Mouse (Mus musculus): ENCODE results near the gene Slc51a.

The Slc51a gene

GRCm38 (mm10) chr16:32487234-32488111, at the start of gene Slc51a:
Gene Slc51a (minus strand): TSS chr16:32487879.
- DNase-seq (ENCODE audit: low read depth, low spot score), result no peak

DNA sequence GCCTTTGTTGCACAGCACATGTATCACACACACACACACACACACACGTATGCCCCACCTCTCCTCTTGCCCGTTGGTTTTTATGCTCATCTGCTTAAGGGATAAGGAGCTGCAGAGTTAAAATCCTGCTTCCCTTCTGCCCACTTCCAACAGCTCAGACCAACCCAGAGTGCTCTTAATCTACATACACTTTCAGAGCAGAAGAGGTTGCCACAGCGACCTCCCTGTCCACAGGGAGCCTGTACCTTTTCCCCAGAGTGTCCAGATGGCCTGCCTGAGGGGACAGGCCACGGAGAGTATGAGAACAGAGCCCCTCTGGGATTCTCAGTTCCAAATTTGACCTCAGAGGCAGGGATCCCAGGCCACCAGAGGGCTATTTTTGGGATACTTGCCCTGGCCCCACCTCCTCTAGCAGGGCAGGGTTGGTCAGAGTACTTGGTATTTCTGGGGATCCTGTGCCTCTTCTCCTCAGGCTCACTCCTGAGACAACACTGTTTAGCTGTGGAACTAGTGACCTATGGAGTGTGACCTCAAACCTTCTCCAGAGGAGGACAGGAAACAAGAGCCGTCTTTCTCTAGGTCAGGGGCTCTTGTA, 47.6 kb upstream of the Slc51a start:
- DNase-seq (ENCODE audit: low read depth, low spot score), result peak; percentile 40

GRCm38 (mm10) chr16:32532878-32533826, 45.5 kb upstream of the Slc51a start:
- no peak for DNase-seq (ENCODE audit: low read depth, low spot score)

DNA sequence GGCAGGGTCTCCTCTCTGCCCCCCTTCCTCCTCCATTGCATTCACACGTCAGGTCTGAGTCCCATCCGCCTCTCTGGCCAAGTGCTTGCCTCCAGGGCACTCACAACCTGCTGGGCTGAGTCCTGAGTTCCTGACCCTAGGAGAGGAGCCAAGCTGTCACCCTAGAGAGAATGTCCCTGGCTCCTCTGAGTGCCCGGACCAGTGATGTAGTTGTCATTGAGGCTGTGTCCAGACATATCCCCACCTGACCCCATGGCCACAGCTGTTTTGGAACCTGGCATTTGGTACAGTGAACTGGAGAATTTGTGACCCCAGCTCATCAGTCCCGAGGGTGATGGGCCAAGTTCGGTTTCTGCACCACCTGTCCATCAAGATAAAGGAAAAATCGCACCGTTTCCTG, 39.2 kb upstream of the Slc51a start:
- no peak for DNase-seq (ENCODE audit: low read depth, low spot score)

DNA sequence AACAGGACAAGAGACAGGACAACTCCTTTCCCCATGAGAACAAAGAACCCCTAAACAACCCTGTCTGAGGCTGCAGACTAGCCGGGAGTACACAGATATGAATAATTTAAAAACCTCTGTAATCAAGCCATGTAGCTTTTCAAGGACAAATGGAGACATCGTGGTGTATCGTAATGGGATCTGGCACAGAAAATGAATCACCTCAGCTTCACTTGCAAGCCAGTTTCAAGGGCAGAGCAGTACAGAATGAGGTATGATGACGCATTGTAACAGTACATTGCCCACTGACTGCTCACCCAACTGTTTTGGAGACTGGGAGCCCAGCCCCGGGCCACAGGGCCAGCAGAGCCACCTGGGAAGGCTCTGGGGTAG, 36.6 kb upstream of the Slc51a start:
- no peak for DNase-seq (ENCODE audit: low read depth, low spot score)

DNA sequence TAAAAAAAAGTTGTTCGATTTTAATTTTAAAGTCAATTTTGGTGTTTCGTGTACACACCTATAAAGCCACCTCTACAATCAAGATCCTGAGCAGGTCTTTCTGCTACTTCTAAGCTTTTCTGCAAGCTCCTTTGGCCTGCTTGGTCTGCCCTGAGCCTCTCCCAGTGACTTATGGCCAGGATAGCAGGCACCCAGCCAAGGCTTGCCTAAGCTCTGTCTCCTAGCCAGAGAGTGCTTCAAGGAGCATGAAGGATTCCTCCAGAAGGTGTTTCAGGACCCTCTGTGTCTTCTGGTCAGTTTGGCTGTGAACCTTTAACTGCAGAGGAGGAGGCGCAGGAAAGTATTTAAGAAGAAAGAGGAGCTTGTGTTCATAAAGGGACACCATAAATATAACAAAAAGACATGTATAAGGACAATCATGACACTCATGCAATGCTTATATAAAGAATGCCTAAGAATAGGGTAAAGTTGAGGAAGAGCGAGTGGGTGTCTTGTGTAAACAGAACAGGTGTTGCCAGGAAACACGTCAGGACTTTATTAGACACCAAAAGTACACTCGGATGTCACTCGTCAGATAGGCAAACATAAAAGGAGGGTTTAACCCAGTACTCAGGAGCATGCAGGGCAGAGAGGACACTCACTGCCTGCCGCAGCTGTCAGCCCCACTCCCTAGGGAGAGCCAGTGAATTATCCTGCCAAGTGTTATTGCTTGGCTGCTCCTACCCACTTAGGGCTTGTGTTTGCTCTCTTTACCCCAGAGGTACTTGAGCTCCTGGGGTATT, 36.0 kb upstream of the Slc51a start:
- no peak for DNase-seq (ENCODE audit: low read depth, low spot score)

GRCm38 (mm10) chr16:32522578-32523194, 35.0 kb upstream of the Slc51a start:
- DNase-seq (ENCODE audit: low read depth, low spot score), result no peak

DNA sequence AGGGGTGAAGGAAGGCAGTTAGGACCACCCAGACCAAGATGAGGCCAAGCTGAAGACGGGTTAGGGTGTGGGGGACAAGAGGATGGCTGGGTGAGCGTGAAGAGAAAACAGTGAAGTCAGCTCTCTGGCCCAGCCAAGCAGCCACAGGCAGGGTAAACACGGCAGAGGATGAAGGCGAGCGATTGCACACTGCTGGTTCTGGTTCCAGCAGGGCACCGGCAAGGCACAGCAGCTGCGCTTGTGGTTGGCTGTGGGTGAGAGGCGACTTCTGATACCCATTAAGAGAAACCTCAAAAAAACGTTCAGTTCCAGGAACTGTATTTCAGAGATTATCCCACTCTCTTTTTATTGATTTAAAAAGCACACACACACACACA, 32.7 kb upstream of the Slc51a start:
- no peak for DNase-seq (ENCODE audit: low read depth, low spot score)

GRCm38 (mm10) chr16:32519656-32520371, 32.1 kb upstream of the Slc51a start:
- DNase-seq (ENCODE audit: low read depth, low spot score), result no peak

- no peak for DNase-seq (ENCODE audit: low read depth, low spot score)
These were observed 30.3 kb upstream of the Slc51a start for GRCm38 (mm10) chr16:32517785-32518481.

- peak; percentile 56 for DNase-seq (ENCODE audit: low read depth, low spot score)
These were observed 28.6 kb upstream of the Slc51a start for GRCm38 (mm10) chr16:32516006-32516962.

GRCm38 (mm10) chr16:32513948-32514347, 26.3 kb upstream of the Slc51a start:
- DNase-seq (ENCODE audit: low read depth, low spot score), result no peak

DNA sequence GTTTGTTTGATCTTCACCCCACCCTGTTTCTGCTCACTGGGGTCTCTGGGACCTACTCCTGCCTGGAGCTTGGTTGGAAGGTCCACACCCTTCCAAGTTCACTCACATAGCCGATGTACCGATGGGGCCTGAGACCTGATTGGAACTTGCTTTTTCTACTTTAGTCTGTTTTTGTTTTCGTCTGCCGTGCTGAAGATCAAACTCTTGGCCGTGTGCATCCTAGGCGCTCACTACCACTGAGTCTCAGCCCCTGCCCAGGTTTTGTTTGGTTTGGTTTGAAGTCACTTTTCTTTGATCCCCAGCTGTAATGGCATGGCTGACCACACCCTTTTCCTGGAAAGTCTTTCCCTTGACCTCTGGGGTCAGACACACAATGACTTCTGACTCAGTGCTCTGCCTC, 25.7 kb upstream of the Slc51a start:
- no peak for DNase-seq (ENCODE audit: low read depth, low spot score)

DNA sequence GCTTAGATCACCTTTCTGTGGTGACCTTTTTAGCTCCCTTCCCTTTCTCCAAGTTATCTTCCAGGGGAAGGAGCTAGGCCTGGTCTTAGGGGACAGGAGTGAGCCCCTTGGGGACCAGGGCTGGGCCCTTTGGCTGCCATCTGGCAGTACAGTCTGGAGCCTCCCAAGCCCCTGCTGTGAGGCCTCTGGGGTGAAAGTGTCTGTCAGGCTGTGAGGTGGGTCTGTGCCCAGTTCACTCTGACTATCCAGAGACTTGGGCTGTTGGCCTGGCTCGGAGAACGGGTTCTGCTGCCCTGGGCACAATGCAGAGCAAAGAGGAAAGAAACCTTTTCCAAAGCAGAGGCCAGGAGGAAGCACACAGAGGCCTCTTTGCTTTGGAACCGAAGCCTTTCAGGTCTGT, 25.2 kb upstream of the Slc51a start:
- DNase-seq (ENCODE audit: low read depth, low spot score), result no peak

- DNase-seq (ENCODE audit: low read depth, low spot score), result no peak
These were observed 24.3 kb upstream of the Slc51a start for GRCm38 (mm10) chr16:32511827-32512490.

DNA sequence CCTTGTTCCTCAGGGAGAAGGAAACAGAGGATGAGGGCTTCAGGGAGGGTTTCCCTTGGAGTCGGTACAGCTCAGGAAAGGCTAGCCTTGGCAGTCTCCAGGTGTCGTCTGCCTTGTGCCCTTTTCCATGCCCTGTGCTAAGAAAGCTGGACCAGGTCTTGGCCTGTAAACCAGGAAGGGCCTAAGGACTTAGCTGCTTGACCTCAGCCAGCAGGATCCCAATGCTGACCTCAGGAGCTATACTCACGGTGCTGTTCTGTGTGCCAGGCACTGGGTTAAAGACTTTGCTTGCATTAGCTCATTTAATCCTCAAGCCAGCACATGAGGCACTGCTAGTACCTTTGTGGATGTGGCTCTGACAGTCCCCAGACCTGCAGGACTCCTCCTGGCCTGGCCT, 23.7 kb upstream of the Slc51a start:
- no peak for DNase-seq (ENCODE audit: low read depth, low spot score)

DNA sequence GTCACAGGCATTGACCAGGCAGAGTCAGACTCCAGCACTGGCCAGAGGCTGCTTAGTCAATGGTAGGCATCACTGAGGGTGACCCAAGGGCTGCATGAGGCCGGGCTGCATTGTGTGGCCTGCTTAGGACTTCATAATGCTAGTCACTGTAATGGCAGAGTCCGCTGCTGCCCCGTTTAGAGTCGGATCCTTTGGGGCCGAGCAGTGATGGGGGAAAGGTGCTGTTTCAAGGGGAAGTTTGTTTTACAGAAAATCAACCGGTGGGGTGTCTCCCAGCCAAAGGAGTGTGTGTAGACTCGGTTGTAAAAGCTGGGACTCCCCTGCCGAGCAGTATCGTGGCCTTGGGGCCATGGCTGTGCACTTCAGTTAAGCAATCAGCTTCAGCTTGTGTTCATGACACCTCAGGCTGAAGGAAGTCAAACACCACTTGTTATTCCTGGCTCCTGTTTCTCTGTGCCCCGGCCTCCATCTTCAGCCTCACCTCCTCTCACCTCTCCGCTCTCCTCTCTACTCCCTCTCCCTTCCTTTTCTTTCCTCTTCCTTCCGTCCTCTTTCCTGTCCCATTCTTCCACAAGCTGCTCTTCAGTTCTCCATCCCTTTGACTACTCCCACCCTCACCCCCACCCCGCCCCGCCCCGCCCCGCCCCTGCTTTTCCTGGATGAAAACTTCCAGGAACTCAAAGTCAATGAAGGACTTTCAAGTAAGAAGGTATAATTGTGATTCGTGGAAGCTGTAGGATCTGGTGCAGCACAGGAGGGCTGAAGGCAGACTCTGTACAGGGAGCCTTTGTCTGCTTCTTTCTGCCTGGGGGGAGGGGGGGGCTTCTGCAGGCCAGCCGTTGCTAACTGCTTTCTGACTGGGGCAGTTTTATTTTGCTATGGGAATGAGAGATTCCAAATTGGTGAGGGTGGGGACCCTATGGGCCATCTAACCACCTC, 23.0 kb upstream of the Slc51a start:
- no peak for DNase-seq (ENCODE audit: low read depth, low spot score)

Data from retina, postnatal 7 days (tissue).